Mouse (Mus musculus): ENCODE results near the gene Cep89. TPM values are rescaled to one million over a fixed set of nuclear protein-coding genes. Genes with fewer than 3 reads are reported as not detected.

Gene Cep89
- 12.1 and 12.5 TPM in 2 replicates for polyA plus RNA-seq (2012; rRNA removed)

GRCm38 (mm10) chr7:35396542-35397168 is at the start of gene Cep89, which contains the start of gene Faap24:
Gene Cep89, plus strand, starts transcription at chr7:35397035.
Gene Faap24, minus strand, starts transcription at chr7:35396836.

GRCm38 (mm10) chr7:35447996-35448846 is 51.4 kb downstream of the Cep89 start, which contains the start of gene Slc7a9:
Gene Slc7a9, plus strand, starts transcription at chr7:35448796.

Other genes with a start within 250 kb of the Cep89 start
- 0.29 and 0.31 TPM in 2 replicates for gene Slc7a10, start 210.7 kb upstream of the Cep89 start, polyA plus RNA-seq (2012; rRNA removed)
- 0.70 and 0.83 TPM in 2 replicates for gene Lrp3, start 181.5 kb upstream of the Cep89 start, polyA plus RNA-seq (2012; rRNA removed)
- gene Gpatch1, start 78.6 kb upstream of the Cep89 start, polyA plus RNA-seq (2012; rRNA removed) = 4.0 TPM in 2 replicates
- 3.2 and 3.3 TPM in 2 replicates for gene Rhpn2, start 62.9 kb upstream of the Cep89 start, polyA plus RNA-seq (2012; rRNA removed)
- 7.1 and 8.5 TPM in 2 replicates for gene Faap24, start 199 bp upstream of the Cep89 start, polyA plus RNA-seq (2012; rRNA removed)
- gene Slc7a9, start 51.8 kb downstream of the Cep89 start, polyA plus RNA-seq (2012; rRNA removed) = 1.3 and 1.8 TPM in 2 replicates
- 0.06 and 0.08 TPM in 2 replicates for gene Tdrd12, start 140.7 kb downstream of the Cep89 start, polyA plus RNA-seq (2012; rRNA removed)
- 55.3 and 58.6 TPM in 2 replicates for gene Nudt19, start 159.3 kb downstream of the Cep89 start, polyA plus RNA-seq (2012; rRNA removed)
- 0.07 and 0.12 TPM in 2 replicates for gene Rgs9bp, start 188.5 kb downstream of the Cep89 start, polyA plus RNA-seq (2012; rRNA removed)
- 13.2 and 15.3 TPM in 2 replicates for gene Ankrd27, start 189.2 kb downstream of the Cep89 start, polyA plus RNA-seq (2012; rRNA removed)

All from liver, embryonic 14 days (tissue).